Mouse (Mus musculus) kidney, adult 2 months (tissue): ENCODE results near the gene Utp20. TPM values are rescaled to one million over a fixed set of nuclear protein-coding genes. Genes with fewer than 3 reads are reported as not detected.

Experiments
- DNase-seq: peaks from one replicate; pipeline ENCODE4 v3.0.0; 2021
- H3K27ac ChIP-seq: fragments of 200-500 bp; 2 replicates; pipeline ENCODE4 v1.5.1; 2012; ENCODE audit warnings: low read depth, low read length, control low read depth, inconsistent platforms; ENCODE audit not compliant: insufficient read depth
- H3K27me3 ChIP-seq: fragments of 200-500 bp; replicated peaks from 2 replicates; pipeline ENCODE4 v1.6.1; 2012; ENCODE audit warnings: mild to moderate bottlenecking, moderate library complexity, low read length, inconsistent platforms; ENCODE audit not compliant: control insufficient read depth, insufficient read depth
- H3K36me3 ChIP-seq: fragments of 200-500 bp; 2 replicates; pipeline ENCODE4 v1.6.1; 2012; ENCODE audit warnings: mild to moderate bottlenecking, moderate library complexity, low read length, inconsistent platforms; ENCODE audit not compliant: control insufficient read depth, insufficient read depth
- H3K4me1 ChIP-seq: fragments of 200-500 bp; 2 replicates; pipeline ENCODE4 v1.6.1; 2011; ENCODE audit warnings: low read length; ENCODE audit not compliant: control insufficient read depth, insufficient read depth
- H3K4me3 ChIP-seq: fragments of 200-500 bp; 2 replicates; pipeline ENCODE4 v1.5.1; 2011; ENCODE audit warnings: mild to moderate bottlenecking, low read depth, low read length, control low read depth; ENCODE audit not compliant: insufficient read depth
- CTCF ChIP-seq: fragments of 200-500 bp; conservative IDR thresholded peaks from 2 replicates; pipeline ENCODE4 v1.5.1; 2011; ENCODE audit warnings: low read depth, mild to moderate bottlenecking, control low read depth, low read length, moderate library complexity, mixed read lengths; ENCODE audit not compliant: insufficient read depth, insufficient read length
- POLR2A ChIP-seq: fragments of 200-500 bp; IDR thresholded peaks from one replicate; pipeline ENCODE4 v1.6.1; 2011; ENCODE audit warnings: low read depth, low read length, control low read depth
- WGBS: fragments of 180-500 bp; shearing (Covaris S2); methylation state at CpG from one replicate; pipeline ENCODE4 v1.1.7; 2018; 5-methylcytosine and 5-hydroxymethylcytosine counted together
- polyA plus RNA-seq: library from polyadenylated mRNA; depleted of rRNA; stranded (reverse); fragments of >200 nt; gene quantifications from 2 replicates; pipeline ENCODE4 v1.2.3, GENCODE M21; 2012; rRNA removed

Utp20 gene
- polyA plus RNA-seq = 10.9 and 14.2 TPM in 2 replicates

- peak; percentile 90 for DNase-seq
- Histone ChIP-seq H3K36me3 (no peaks in the 10 kb centered on the region), H3K27me3 (no peaks in the 10 kb centered on the region), H3K27ac (peak within 1 kb of the TSS; percentile 70; the same call in 1 of the 2 replicates), H3K4me1 (peaks cover 5% of the 10 kb centered on the region; the same call in 1 of the 2 replicates), H3K4me3 (peak within 1 kb of the TSS; percentile 100)
- TF ChIP-seq POLR2A (peak; percentile 33), CTCF (no peak)
- WGBS = under 1% methylated on average over 44 of the region's 44 CpGs
These were observed at the start of gene Utp20 for GRCm38 (mm10) chr10:88826188-88826946. Utp20 (minus strand) TSS chr10:88826804.

GRCm38 (mm10) chr10:88874870-88875269, 48.3 kb upstream of the Utp20 start:
- no peaks in the 10 kb centered on the region for H3K36me3 ChIP-seq
- no peak for TF ChIP-seq POLR2A
- no peak for TF ChIP-seq CTCF
- 69% methylated on average over 5 of the region's 5 CpGs for WGBS
- H3K4me1 ChIP-seq = no peaks in the 10 kb centered on the region
- H3K4me3 ChIP-seq = no peak overlapping the region
- no peak for DNase-seq
- H3K27me3 ChIP-seq = no peaks in the 10 kb centered on the region
- no peak overlapping the region for H3K27ac ChIP-seq

GRCm38 (mm10) chr10:88866017-88866416, 39.4 kb upstream of the Utp20 start:
- WGBS = 82% methylated on average over 2 of the region's 2 CpGs
- no peak overlapping the region for H3K4me3 ChIP-seq
- H3K4me1 ChIP-seq = peaks cover 7% of the 10 kb centered on the region; the same call in 1 of the 2 replicates
- H3K27me3 ChIP-seq = no peaks in the 10 kb centered on the region
- TF ChIP-seq CTCF = no peak
- TF ChIP-seq POLR2A = no peak
- no peak for DNase-seq
- no peaks in the 10 kb centered on the region for H3K36me3 ChIP-seq
- H3K27ac ChIP-seq = no peak overlapping the region

GRCm38 (mm10) chr10:88862293-88862692, 35.7 kb upstream of the Utp20 start:
- no peak for TF ChIP-seq POLR2A
- no peak for TF ChIP-seq CTCF
- Histone ChIP-seq H3K4me3 (no peak overlapping the region), H3K4me1 (peaks cover 7% of the 10 kb centered on the region; the same call in 1 of the 2 replicates), H3K27ac (no peak overlapping the region), H3K27me3 (no peaks in the 10 kb centered on the region), H3K36me3 (no peaks in the 10 kb centered on the region)
- peak; percentile 22 for DNase-seq
- WGBS = 53% methylated on average over 5 of the region's 5 CpGs

- TF ChIP-seq POLR2A = no peak
- no peak for TF ChIP-seq CTCF
- Histone ChIP-seq H3K27ac (no peak overlapping the region), H3K27me3 (no peaks in the 10 kb centered on the region), H3K4me3 (no peak overlapping the region), H3K4me1 (peaks cover 7% of the 10 kb centered on the region; the same call in 1 of the 2 replicates), H3K36me3 (no peaks in the 10 kb centered on the region)
- DNase-seq = no peak
These were observed 34.8 kb upstream of the Utp20 start for GRCm38 (mm10) chr10:88861416-88861815.

GRCm38 (mm10) chr10:88860911-88861310, 34.3 kb upstream of the Utp20 start:
- 62% methylated on average over 3 of the region's 3 CpGs for WGBS

GRCm38 (mm10) chr10:88853326-88853725, 26.7 kb upstream of the Utp20 start:
- Histone ChIP-seq H3K36me3 (no peaks in the 10 kb centered on the region), H3K27ac (peak overlapping the region; percentile 81), H3K4me1 (peaks cover 5% of the 10 kb centered on the region; the same call in 1 of the 2 replicates), H3K4me3 (no peak overlapping the region), H3K27me3 (no peaks in the 10 kb centered on the region)
- WGBS = 67% methylated on average over 7 of the region's 7 CpGs
- no peak for TF ChIP-seq POLR2A
- no peak for TF ChIP-seq CTCF
- peak; percentile 88 for DNase-seq

More at GRCm38 (mm10) chr10:88860911-88861310, 34.3 kb upstream of the Utp20 start:
- TF ChIP-seq POLR2A (no peak), CTCF (no peak)
- DNase-seq = no peak
- H3K4me3 ChIP-seq = no peak overlapping the region
- no peaks in the 10 kb centered on the region for H3K27me3 ChIP-seq
- H3K27ac ChIP-seq = no peak overlapping the region
- peaks cover 4% of the 10 kb centered on the region; the same call in 1 of the 2 replicates for H3K4me1 ChIP-seq
- no peaks in the 10 kb centered on the region for H3K36me3 ChIP-seq
